Mouse (Mus musculus) midbrain, embryonic 13.5 days (tissue): ENCODE results near the gene Smarcc1. TPM values are rescaled to one million over a fixed set of nuclear protein-coding genes. Genes with fewer than 3 reads are reported as not detected.

Source experiments
- ATAC-seq: fragments of 200-750 bp; cut with Nextera tagmentation; 2 replicates; pipeline ENCODE4 v1.8.0; 2017; ENCODE audit warnings: mild to moderate bottlenecking, moderate TSS enrichment, moderate library complexity
- H3K27ac ChIP-seq: fragments of 300-500 bp; sonication (generic); 2 replicates; pipeline ENCODE4 v1.5.1; 2015; ENCODE audit warnings: inconsistent platforms, mild to moderate bottlenecking, moderate library complexity
- H3K27me3 ChIP-seq: fragments of 300-500 bp; sonication (generic); 2 replicates; pipeline ENCODE4 v1.6.1; 2015; ENCODE audit warnings: mild to moderate bottlenecking, inconsistent platforms
- H3K36me3 ChIP-seq: fragments of 300-500 bp; sonication (generic); 2 replicates; pipeline ENCODE4 v1.6.1; 2015; ENCODE audit warnings: mild to moderate bottlenecking, inconsistent platforms
- H3K4me1 ChIP-seq: fragments of 300-500 bp; sonication (generic); replicated peaks from 2 replicates; pipeline ENCODE4 v1.6.1; 2015; ENCODE audit warnings: inconsistent platforms
- H3K4me2 ChIP-seq: fragments of 300-500 bp; sonication (generic); replicated peaks from 2 replicates; pipeline ENCODE4 v1.6.1; 2015; ENCODE audit warnings: moderate library complexity, mild to moderate bottlenecking, inconsistent platforms
- H3K4me3 ChIP-seq: fragments of 300-500 bp; sonication (generic); replicated peaks from 2 replicates; pipeline ENCODE4 v1.5.1; 2015; ENCODE audit warnings: mild to moderate bottlenecking, inconsistent platforms
- H3K9ac ChIP-seq: fragments of 300-500 bp; sonication (generic); replicated peaks from 2 replicates; pipeline ENCODE4 v1.6.1; 2015; ENCODE audit warnings: mild to moderate bottlenecking, inconsistent platforms
- H3K9me3 ChIP-seq: fragments of 300-500 bp; sonication (generic); 2 replicates; pipeline ENCODE4 v1.6.1; 2016; ENCODE audit warnings: mild to moderate bottlenecking, inconsistent platforms
- WGBS: fragments of 180-500 bp; shearing (Covaris S2); methylation state at CpG from one replicate; pipeline ENCODE4 v1.1.7; 2015; 5-methylcytosine and 5-hydroxymethylcytosine counted together
- microRNA-seq: library from miRNA; unstranded; fragments of <30 nt; microRNA quantifications from one replicate; pipeline ENCODE4, GENCODE M21; 2016
- polyA plus RNA-seq: library from polyadenylated mRNA; unstranded; fragments of >200 nt; fragmentation: Nextera tagmentation; extraction: Ambion mirVana; gene quantifications from 2 replicates; pipeline ENCODE4 v1.2.1, GENCODE M21; 2015

The Smarcc1 gene
- polyA plus RNA-seq, 1 experiment from 2014 or later = 167 TPM

GRCm38 (mm10) chr9:110272330-110272729, 154.8 kb downstream of the Smarcc1 start:
- 97% methylated on average over 3 of the region's 3 CpGs for WGBS
- no peaks in the 10 kb centered on the region for H3K9me3 ChIP-seq
- H3K27ac ChIP-seq = no peak overlapping the region
- H3K36me3 ChIP-seq = no peaks in the 10 kb centered on the region
- no peak overlapping the region for H3K4me3 ChIP-seq
- H3K4me2 ChIP-seq = no peak overlapping the region
- H3K9ac ChIP-seq = no peak overlapping the region
- no peaks in the 10 kb centered on the region for H3K27me3 ChIP-seq
- H3K4me1 ChIP-seq = no peaks in the 10 kb centered on the region
- ATAC-seq = no peak

- Histone ChIP-seq H3K36me3 (no peaks in the 10 kb centered on the region), H3K4me2 (no peak overlapping the region), H3K4me1 (no peaks in the 10 kb centered on the region), H3K27me3 (no peaks in the 10 kb centered on the region), H3K9me3 (no peaks in the 10 kb centered on the region), H3K9ac (no peak overlapping the region), H3K4me3 (no peak overlapping the region), H3K27ac (no peak overlapping the region)
- ATAC-seq = no peak
- WGBS = 80% methylated on average over 4 of the region's 4 CpGs
Measured at GRCm38 (mm10) chr9:110273507-110273906, 156.0 kb downstream of the Smarcc1 start.

DNA sequence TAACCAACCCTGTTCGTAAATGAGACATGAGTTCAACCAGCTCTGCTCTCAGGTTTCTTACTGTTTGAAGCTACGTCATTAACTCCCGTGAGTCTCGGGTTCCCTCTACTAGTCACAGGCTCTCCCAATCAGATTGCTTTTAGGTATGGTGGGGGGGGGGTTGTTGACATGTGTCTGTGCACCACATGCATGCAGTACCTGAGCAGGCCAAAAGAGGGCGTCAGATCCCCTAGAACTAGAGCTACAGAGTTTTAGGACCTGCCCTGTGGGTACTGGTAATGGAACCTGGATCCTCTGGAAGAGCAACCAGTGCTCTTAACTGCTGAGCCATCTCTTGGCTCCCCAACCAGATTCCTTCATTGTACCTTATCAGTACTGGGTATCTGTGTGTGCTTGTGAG, 158.4 kb downstream of the Smarcc1 start:
- no peaks in the 10 kb centered on the region for H3K27me3 ChIP-seq
- ATAC-seq = no peak
- H3K4me3 ChIP-seq = no peak overlapping the region
- H3K4me2 ChIP-seq = no peak overlapping the region
- H3K36me3 ChIP-seq = no peaks in the 10 kb centered on the region
- no peaks in the 10 kb centered on the region for H3K9me3 ChIP-seq
- no peaks in the 10 kb centered on the region for H3K4me1 ChIP-seq
- no peak overlapping the region for H3K27ac ChIP-seq
- no peak overlapping the region for H3K9ac ChIP-seq
- WGBS = 79% methylated on average over 5 of the region's 5 CpGs

DNA sequence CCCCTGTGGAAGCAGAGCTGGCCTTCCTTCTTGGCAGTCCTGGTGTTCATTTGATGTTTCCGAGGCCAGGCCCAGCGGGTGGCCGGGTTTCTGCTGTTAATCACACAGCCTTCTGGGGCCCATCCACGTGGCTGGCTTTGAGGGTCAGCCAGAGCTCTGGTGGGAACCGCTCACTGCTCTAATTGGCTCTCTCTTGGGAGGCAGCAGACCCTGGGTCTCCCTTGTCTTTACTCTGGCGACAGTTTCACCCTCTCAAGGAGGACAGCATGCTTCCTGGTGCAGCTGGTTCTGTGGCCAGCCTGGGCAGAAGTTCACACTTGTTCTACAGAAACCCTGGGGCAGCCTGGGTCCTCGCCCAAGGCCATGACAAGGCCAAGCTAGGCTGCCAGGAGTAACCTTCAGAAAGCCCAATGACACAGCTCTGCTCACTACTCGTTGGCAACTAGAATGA, 159.9 kb downstream of the Smarcc1 start:
- WGBS = 63% methylated on average over 8 of the region's 8 CpGs
- H3K9me3 ChIP-seq = no peaks in the 10 kb centered on the region
- H3K4me3 ChIP-seq = no peak overlapping the region
- H3K9ac ChIP-seq = no peak overlapping the region
- no peaks in the 10 kb centered on the region for H3K4me1 ChIP-seq
- H3K27ac ChIP-seq = no peak overlapping the region
- no peak for ATAC-seq
- H3K4me2 ChIP-seq = no peak overlapping the region
- H3K27me3 ChIP-seq = no peaks in the 10 kb centered on the region
- no peaks in the 10 kb centered on the region for H3K36me3 ChIP-seq

DNA sequence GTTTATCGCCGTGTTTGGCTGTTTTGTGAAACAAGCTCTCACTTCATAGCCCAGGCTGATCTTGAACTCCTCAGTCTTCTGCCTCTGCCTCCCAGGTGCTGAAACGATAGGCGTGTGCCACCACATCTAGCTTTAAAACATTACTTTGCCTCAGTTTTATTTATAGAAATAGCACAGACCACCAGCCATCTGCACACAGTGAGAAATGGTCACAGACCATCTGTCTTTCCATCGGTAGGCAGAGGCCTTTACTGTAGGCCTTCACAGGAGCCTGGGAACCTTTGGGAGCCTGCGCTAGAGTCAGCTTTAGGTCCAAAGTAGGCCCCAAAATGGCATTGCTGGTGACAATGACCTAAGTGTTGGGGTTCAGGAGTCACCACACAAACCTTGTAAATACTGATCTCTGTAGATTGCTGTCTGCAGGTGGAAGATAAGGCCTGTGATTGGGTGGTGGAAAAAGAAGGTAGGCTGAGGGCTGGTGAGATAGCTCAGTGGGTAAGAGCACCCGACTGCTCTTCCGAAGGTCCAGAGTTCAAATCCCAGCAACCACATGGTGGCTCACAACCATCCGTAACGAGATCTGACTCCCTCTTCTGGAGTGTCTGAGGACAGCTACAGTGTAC, 166.7 kb downstream of the Smarcc1 start:
- peaks cover 13% of the 10 kb centered on the region for H3K4me1 ChIP-seq
- no peak for ATAC-seq
- no peak overlapping the region for H3K4me3 ChIP-seq
- H3K9ac ChIP-seq = no peak overlapping the region
- H3K9me3 ChIP-seq = no peaks in the 10 kb centered on the region
- no peaks in the 10 kb centered on the region for H3K36me3 ChIP-seq
- no peak overlapping the region for H3K27ac ChIP-seq
- no peaks in the 10 kb centered on the region for H3K27me3 ChIP-seq
- WGBS = 96% methylated on average over 8 of the region's 10 CpGs
- no peak overlapping the region for H3K4me2 ChIP-seq

- no peak overlapping the region for H3K9ac ChIP-seq
- no peaks in the 10 kb centered on the region for H3K9me3 ChIP-seq
- ATAC-seq = peak; percentile 91
- H3K27me3 ChIP-seq = no peaks in the 10 kb centered on the region
- H3K4me3 ChIP-seq = no peak overlapping the region
- H3K4me1 ChIP-seq = peaks cover 13% of the 10 kb centered on the region
- peak overlapping the region; percentile 61 for H3K27ac ChIP-seq
- no peak overlapping the region for H3K4me2 ChIP-seq
- 22% methylated on average over 7 of the region's 7 CpGs for WGBS
- no peaks in the 10 kb centered on the region for H3K36me3 ChIP-seq
Measured at GRCm38 (mm10) chr9:110287321-110287924, 169.9 kb downstream of the Smarcc1 start.

Small RNA genes lying within 50 kb of the gene (microRNA-seq; reads per million reads assigned to microRNA genes)
- gene Mir6236 = 41.9 reads per million, percentile 44 among the genes with 10 or more reads in this experiment

Other genes starting within 250 kb of the Smarcc1 start
- 20.2 and 23.1 TPM in 2 replicates for gene Cdc25a, start 242.1 kb upstream of the Smarcc1 start, polyA plus RNA-seq
- 127 and 129 TPM in 2 replicates for gene Map4, start 186.2 kb upstream of the Smarcc1 start, polyA plus RNA-seq
- 221 and 223 TPM in 2 replicates for gene Dhx30, start 122 bp downstream of the Smarcc1 start, polyA plus RNA-seq
- 58.9 and 70.2 TPM in 2 replicates for gene Cspg5, start 126.1 kb downstream of the Smarcc1 start, polyA plus RNA-seq
- gene Elp6, start 187.5 kb downstream of the Smarcc1 start, polyA plus RNA-seq = 46.1 and 46.2 TPM in 2 replicates
- 40.6 and 41.9 TPM in 2 replicates for gene Scap, start 215.6 kb downstream of the Smarcc1 start, polyA plus RNA-seq